Mouse (Mus musculus): ENCODE data around the gene Gde1.

DNA sequence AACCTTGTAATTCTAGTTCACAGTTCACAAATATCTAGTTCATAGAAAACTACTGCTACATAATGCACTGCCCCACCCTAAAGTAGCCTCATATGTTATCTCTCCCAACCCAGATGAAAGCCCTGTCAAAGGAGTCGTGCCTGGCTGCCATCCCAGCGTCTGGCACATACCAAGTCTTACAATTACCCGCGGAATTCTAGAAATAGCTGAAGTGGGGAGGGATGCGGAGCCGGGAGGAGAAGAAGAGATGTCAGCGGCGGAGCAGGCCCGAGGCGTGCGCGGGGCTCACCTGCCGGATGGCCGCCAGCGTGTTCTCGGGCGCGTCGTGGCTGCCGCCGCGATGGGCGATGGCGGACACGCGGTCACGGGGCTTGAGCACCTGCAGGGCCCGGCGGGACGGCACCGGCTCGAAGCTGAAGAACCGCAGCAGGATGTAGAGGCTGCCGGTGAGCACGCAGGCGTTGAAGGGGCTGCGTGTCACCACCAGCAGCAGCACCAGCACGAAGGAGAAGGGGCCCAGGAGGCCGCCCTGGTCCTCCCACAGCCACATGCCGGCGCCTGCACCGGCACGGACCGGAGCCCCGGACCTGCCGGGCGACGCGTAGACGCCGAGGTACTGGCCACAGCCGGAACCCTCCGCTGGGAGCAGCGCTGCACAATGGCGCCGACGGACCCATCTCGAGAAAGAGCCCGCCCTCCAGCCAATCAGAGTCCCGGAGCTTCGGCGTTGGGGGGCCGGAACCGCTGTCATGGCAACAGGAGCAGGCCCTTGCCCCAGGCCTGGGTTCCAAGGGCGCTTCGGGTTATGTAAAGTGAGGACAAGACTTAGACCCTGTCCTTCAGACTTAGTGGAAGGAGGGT lies at the start of gene Gde1:
- TF ChIP-seq FLI1 (IDR thresholded peaks at IDR 0.05; ENCODE audit: low read length) (no peak), GATA1 (IDR thresholded peaks at IDR 0.05; ENCODE audit: borderline replicate concordance, low read length) (no peak)
